Mouse (Mus musculus): ENCODE results near the gene Cflar. TPM values are rescaled to one million over a fixed set of nuclear protein-coding genes. Genes with fewer than 3 reads are reported as not detected.
"Not testable (repeated sequence)": the region's sequence is repeated elsewhere in the genome, so short reads cannot be mapped to it uniquely, and the experiment has no call there.

Cflar gene
- 41.1 and 43.4 TPM in 2 replicates for polyA plus RNA-seq (2012; rRNA removed)

DNA sequence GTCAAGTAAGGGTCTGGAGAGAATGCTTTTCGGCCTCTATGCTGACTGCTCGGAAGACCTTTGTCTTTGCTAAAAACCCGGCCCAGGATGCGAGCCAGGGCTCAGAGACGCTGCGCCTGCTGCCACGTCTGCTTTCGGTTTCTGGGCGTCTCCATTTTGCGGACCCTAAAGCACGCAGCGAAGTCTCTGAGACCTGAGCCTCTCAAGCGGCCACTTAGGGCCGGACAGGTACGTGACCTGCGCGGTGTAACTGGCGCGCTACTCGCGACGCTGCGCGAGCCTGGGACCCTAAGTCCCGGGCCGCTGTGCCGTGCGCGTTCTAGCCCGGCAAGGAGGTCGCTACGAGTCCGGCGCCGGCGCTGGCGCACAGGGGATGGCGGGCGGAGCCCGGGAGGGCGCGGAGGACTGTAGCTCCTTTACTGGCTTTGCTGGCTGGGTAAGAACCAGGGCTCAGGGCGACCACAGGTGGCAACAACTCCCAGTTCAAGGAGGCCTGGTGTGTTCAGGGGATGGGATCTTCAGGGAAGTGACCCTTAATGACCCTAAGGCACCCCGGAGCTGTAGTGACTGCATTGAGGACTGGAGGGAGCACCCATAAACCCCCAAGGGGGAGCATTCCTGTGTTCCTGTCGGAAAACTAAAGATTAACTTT, at the start of gene Cflar:
Gene Cflar, plus strand, starts transcription at position 144 of the 652 bp plus-strand sequence.
- DNase-seq (ENCODE audit: low spot score): peak; percentile 64

DNA sequence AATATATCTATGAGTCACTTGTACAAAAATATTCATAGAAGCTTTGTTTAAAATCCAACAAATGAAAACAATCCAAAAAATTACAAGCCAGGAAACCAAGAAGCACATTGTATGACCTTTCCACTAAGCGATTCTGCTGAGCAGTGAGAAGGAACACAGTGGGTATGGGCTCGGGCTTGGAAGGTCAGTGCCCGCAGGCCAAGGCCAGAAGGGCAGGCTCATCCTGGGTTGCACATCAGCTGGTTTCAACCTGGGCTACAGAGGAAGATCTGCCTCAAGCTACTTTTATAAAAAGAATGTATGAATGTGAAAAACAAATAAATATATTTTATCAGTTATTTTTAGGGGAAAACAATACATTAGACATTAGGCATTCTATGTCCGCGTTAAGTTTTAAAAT, 48.6 kb upstream of the Cflar start:
- DNase-seq (ENCODE audit: low spot score): not testable (repeated sequence)

DNA sequence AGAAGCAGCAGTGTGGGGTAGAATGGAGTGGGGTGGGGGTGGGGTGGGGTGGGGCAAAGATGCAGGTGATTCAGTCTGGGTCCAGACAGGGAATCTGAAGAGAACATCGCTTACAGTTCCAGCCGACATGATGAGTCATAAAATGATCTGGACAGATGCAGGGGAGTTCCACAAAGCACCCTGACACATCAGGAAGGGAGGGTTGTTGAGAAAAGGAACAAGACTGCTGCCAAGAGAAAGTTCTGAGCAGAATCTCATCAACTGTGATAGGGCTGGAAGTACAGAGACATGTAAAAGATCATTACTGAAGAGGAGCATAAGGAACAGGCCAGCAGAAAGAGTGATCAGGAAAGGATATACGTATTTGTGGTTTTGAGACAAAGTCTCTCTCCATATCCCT, 47.9 kb upstream of the Cflar start:
- not testable (repeated sequence) for DNase-seq (ENCODE audit: low spot score)

DNA sequence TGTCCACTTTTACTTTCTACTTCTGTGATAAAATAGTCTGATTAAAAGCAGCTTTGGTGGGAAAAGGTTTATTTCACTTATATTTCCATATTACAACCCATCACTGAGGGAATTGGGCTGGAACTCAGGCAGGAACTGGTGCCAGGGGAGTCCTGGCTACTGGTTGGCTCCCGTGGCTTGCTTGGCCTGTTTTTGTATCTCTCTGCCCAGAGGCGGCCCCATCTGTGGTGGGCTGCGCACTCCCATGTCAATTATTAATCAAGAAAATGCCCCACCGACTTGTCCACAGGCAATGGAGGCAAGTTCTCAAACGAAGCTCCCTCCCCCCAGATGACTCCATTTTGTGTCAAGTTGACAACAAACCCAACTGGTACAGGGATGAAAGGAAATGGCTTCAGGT, 43.1 kb upstream of the Cflar start:
- no peak for DNase-seq (ENCODE audit: low spot score)

DNA sequence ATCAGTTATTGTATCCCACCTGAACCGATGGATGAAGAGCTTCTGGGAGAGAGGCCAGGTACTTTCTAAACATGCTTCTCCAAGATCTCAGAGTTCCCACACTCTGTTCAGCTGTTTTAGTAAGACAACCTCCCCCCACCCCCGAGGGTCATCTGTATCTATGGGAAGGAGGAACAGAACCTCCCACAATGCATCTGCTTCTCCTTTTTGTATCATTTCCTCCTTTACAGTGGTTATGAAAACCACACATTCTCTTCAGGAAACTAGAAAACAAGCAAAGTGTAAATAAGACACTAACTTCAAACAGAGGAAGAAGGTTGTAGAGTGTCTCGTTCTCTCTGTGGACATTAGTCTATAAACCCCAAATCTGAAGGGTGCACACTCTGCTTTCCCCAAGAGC, 41.7 kb upstream of the Cflar start:
- not testable (repeated sequence) for DNase-seq (ENCODE audit: low spot score)

DNA sequence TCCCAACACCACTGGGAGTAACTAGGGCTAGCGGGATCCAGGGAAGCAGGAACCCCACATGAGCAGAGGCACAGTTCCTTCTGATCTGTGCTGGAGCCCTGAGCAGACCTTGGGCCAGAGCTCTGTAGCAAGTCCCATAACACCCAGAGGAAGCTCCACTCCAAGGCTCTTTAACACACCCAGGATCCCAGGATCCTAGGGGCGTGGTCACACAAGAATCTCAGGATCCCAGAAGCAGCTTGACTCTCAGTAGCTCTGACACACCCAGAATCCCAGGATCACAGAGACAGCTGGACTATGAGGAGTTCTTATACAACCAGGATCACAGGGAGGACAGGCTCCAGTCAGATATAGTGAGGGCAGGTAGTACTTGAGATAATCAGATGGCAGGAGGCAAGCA, 39.2 kb upstream of the Cflar start:
- DNase-seq (ENCODE audit: low spot score): no peak

DNA sequence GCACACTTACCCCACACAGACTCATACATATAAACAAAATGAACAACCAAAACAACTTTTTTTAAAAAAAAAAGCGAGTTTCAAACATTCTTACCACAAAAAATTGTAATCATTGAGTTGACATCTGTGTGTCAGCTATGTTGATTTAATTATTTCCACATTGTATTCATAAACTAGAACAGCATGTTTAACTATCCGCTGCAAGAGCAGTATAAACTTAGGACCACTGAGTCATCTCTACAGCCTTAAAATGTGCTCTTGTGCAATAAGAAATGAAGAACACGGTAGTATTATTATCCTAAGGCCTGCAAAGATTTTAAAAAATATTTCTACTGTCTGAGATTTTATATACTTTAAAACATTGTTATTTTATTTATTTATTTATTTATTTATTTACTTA, 36.3 kb upstream of the Cflar start:
- no peak for DNase-seq (ENCODE audit: low spot score)

DNA sequence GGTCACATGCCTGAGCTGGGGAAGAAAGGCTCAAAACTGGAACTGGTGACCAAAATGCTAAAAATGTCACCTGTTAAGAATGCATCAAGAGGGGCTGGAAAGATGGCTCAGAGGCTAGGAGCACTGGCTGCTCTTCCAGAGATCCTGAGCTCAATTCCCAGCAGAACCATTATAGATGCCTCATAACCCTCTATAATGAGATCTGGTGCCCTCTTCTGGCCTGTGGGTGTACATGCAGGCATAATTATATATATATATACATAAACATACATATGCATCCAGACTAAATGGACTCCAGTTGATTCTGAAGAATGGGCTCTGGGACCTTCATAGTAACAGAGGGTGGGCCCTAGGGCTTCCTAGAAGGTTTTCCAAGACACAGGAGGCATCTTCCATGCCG, 33.7 kb upstream of the Cflar start:
- no peak for DNase-seq (ENCODE audit: low spot score)

DNA sequence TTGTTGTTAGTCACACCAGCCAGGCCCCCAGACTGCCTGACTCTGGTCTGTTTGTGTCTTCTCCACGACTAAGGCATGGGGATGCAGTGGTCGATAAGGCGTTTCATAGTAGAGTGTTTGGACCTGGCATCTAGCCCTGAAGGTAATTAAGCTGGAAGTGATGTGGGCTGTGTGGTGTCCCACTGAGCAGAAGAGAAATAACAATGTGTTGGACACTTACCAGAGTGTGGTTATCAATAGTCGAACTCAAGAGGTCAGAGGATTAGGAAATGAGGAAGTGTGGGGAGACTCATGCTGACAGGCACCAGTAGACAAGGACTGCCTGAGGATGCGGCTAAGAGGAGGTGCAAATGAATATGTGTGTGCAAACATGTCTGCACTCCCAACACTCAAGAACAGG, 32.9 kb upstream of the Cflar start:
- not testable (repeated sequence) for DNase-seq (ENCODE audit: low spot score)

DNA sequence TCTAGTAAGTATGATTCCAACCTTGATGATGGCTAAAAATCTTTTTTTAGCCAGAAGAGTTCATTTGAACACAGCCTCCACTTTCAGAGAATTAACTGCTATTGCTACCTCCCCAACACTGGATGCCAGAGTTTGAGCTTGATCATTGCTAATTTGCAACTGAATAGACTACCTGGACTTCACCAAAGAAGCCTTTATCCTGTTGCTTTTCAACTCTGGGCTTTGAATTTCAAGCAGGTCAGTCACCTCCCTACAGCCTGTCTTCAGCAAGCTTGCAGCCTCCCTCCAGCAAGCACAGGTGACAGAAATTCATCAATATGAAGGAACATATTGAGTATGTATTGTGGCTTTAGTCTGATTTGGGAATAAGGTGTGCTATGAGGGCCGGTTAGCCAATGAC, 21.9 kb upstream of the Cflar start:
- DNase-seq (ENCODE audit: low spot score): no peak

DNA sequence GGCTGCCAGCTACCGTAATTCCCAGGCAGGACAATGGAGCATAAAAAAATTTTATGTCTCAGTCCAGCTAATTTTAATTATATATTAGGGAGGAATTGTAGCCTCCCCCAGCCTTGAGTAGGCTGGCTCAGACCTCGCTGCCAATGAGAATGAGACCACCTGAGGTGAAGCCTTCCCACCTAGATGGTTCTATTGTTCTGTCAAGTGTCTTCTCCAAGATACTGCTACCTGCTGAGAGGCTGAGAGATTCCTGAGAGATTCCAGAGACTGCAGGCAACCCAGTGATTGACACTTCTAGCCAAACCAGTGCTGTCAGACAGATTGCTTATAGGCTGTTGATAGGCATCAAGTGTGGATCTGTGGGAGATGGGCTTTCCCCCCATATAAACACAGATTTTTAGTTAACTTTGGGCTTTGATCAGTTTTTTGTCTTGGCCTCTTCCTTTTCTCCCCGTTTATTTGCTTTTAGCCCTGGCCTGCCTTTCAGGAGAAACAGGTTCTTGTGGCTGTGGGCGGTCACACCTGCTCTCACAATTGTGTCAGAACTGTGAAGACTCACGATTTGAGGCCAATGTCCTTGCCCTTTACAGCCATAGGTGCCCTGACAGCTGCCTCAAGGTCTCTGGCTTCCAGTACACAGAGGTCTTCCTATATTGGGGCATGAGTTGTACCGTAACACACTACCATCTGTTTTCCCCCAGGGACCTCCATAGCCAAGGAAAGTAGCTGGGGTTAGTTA, 21.1 kb upstream of the Cflar start:
- no peak for DNase-seq (ENCODE audit: low spot score)

DNA sequence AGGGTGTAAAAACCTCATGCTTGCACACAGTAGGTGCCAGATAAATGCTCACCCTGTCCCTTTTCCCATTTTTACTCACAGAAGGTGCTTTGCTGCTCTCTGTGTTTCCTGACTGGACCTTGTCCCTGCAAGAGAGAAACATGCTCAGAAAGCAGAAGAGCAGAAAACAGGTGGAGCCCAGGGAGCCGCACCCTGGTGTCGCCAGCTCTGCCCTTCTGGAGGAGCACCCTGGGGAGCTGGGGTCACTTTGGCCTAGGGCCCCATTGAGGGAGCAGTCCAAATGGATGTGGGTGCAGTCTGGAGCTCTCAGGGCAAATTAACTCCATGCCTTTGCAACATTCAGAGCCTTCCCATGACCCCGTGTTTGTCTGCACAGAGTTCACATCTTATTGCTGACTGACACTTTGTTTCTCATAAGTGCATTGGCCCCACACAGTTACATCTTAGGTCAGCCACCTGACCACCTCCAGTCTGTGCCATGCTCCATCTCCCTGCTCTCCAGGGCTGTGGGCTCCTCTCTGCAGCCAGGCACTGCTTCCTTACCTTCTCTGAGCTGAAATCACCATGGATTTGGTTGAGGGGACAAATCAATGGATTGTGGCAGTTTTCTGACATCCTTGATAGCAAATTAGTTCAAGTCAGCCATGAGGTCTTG, 20.3 kb upstream of the Cflar start:
- DNase-seq (ENCODE audit: low spot score): not testable (repeated sequence)

DNA sequence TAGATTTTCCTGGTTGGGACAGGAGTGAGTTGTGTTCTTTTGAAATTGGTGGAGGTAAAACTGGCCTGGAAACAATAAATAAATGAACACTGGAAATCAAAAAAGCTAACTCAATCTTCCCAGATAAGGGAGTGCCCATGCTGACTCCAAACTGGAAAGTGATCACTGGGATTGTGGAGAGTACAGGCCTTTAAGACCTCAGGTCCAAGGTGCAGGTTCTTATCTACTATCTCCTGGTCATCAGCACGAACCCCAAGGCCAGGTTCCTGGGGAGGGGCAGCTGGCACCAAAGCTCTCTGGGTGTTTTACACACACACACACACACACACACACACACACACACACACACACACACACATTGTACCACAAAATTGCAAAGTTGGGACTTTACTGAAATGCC, 19.6 kb upstream of the Cflar start:
- not testable (repeated sequence) for DNase-seq (ENCODE audit: low spot score)

DNA sequence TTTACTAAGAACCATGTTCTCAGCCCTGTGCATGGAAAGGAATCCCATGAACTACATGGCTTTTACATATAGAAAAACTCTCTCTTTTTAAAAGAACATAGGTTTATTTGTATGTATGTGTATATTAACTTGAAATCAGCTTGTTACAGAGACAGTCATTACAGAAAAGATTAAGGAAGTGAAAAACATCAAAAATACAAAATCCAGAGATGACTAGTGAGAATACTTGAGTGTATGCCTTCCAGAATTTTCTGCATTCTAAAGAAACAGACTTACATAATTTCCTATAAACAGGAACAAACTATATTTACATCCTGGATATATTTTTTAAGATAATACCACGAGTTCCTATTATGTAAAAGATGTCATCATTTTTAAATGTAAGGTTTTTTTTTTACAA, 17.6 kb upstream of the Cflar start:
- DNase-seq (ENCODE audit: low spot score): no peak

DNA sequence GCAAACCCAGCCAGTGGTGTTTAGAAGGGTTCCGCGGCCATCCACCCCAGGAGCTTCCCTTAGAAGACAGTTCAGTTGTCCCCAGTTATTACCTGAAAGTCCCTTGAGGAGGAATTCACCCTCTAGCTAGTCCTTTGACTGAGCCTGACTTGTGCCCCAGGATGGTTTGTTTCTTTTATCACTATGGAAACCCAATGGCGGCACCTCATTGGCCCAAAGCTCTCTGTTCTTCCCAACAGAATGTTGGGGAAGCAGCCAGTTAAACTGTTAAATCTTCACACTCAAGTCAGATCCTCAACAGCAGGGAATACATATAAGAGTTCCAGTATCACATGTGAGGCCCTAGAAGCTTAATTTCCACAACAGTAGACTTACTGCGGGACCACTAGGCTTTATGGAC, 15.5 kb upstream of the Cflar start, which contains the start of gene Als2cr12:
Gene Als2cr12, minus strand, starts transcription at position 180 of the 400 bp plus-strand sequence.
- DNase-seq (ENCODE audit: low spot score): not testable (repeated sequence)

DNA sequence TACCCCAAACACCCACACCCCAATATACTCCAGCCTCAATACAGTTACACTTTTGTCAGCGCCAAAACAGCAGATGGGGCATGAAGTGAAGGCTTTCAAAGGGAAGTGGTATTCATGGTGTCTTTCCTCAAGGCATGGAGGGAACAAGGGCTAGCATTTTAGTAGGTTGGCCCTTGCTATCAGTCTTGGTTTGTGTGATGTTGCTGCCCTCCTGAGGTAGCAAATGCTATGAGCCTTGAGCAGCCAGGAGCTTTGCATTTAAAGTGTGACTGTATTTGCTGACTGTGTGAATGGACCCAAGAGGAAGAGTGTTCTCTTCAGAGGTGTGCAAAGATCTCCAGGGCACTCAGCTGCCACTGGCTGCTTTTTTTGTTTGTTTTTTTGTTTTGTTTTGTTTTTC, 13.7 kb upstream of the Cflar start:
- not testable (repeated sequence) for DNase-seq (ENCODE audit: low spot score)

DNA sequence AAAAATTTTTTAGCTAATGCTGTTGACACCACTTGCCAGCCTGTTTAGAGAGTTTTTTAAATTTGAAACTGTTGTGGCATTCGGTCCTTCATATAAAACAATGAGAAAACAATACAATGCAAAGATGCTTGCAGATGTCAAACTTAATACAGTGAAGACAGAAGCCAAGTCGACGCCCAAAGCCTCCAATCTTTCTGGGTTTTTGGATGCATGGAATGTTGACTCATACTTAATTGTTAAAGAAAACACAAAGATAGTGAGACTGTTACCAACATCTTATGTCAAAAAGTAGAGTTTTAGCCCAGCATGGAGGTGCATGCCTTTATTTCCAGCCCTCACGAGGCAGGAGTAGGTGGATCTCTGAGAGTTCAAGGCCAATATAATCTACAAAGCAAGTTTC, 12.5 kb upstream of the Cflar start:
- DNase-seq (ENCODE audit: low spot score): no peak

DNA sequence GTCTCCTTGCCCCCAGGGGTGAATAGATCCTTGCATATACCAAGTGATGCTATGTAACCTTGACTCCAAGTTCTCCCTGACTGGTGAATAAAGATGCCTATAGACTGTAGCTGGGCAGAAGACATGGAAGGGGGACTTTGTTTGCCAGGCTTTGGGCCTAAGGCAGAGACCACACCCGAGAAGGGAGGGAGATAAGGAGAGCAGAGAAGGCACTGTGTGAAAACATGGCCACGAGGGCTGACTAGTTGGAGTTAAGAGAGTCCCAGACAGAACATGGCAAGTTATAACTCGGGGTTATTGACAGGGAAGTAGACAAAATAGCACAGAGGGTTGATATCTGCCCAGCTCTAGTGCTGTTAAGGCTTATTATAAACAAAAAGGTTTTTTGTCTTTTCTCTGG, 11.3 kb upstream of the Cflar start:
- DNase-seq (ENCODE audit: low spot score): no peak

DNA sequence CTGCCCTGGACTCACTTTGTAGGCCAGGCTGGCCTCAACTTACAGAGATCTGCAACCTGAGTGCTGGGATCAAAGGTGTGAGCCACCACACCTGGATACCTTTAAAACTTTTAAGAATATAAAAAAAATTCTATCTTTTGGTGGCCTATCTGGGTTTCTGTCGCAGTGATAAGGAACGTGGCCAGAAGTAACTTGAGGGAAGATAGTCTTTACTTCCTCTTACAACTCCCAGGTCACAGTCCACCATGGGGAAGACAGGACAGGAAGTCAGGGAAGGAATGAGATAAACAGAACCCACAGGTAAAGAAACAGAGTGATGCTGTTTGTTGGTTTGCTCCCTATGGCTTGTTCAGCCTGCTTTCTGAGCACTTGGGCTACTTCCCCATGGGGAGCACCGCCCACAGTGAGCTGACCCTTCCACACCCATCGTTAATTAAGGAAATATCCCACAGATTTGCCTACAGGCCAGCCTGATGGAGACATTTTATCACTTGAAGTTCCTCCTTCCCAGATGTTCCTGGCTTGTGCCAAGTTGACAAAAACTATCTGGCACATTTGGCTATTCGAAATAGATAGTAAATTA, 10.6 kb upstream of the Cflar start:
- DNase-seq (ENCODE audit: low spot score): not testable (repeated sequence)

DNA sequence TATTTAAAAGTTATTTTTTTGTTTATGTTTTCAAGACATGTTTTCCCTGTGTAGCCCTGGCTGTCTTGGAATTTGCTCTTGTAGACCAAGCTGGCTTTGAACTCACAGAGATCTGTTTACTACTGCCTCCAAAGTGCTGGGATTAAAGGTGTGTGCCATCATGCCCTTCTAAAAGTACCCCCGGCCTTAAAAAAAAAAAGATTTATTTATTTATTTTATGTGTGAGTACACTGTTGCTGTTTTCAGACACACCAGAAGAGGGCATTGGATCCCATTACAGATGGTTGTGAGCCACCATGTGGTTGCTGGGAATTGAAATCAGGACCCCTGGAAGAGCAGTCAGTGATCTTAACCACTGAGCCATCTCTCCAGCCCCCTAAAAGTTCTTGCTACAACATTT, 1.3 kb upstream of the Cflar start:
- DNase-seq (ENCODE audit: low spot score): not testable (repeated sequence)

DNA sequence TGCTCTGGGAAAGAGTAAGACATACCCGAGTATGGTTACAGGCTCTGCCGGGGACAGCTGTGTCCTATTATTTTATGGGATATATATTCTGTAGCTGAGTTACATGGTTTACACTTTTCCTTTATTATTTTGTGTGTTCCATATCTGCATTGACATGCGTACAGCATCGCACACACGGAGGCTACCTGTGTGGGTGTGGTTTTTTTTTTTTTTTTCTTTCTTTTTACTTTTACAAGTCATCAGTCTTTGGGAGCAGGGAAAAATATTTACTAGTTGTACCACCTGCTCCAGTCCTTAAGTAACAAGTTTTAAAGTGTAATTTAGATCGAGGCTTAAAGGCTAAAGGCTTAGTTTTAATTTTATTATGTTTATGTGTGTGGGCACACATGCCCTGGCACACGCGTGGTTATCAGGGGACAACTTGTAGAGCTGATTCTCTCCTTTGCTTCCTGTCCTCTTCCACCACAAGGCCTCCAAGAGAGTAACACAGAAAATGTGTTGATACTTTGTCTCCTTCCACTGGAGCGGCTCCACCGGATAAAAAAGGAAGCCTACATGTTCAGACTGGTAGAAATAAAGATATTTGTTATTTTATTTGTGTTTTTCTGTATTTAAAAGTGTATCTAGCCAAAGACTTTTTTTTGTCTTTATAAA, 470 bp upstream of the Cflar start:
- no peak for DNase-seq (ENCODE audit: low spot score)
